Mouse (Mus musculus): Measurements from ENCODE around the gene Mbnl2. TPM values are rescaled to one million over a fixed set of nuclear protein-coding genes. Genes with fewer than 3 reads are reported as not detected.

Gene Mbnl2
- total and polyA plus RNA-seq, 3 experiments = 23.8 to 28.9 (median 23.9) TPM

GRCm38 (mm10) chr14:120401158-120401557 is 125.7 kb downstream of the Mbnl2 start:
- no peak for TF ChIP-seq ETS1 (conservative IDR thresholded peaks at IDR 0.05; ENCODE audit: low read depth, low read length)
- no peak for TF ChIP-seq E2F4 (IDR thresholded peaks at IDR 0.05; ENCODE audit: insufficient replicate concordance, low read depth, low read length)
- Histone ChIP-seq H3K27me3 (replicated peaks) (no peaks in the 10 kb centered on the region), H3K27ac (ENCODE audit: insufficient read depth, low read depth) (no peak overlapping the region), H3K4me2 (ENCODE audit: insufficient read depth, low read depth, poor library complexity, severe bottlenecking) (no peak overlapping the region), H3K9ac (ENCODE audit: insufficient read depth, low read depth) (no peak overlapping the region), H3K4me3 (replicated peaks in 1 of 3; ENCODE audit: low read depth in 2 of 3, low read length in 2 of 3, poor library complexity in 1 of 3) (no peak overlapping the region), H3K4me1 (ENCODE audit: control insufficient read depth in 1 of 2, insufficient read depth in 2 of 2) (peaks cover 0 to 21% of the 10 kb centered on the region in 2 experiments; a peak in 3 of 4 replicates), H3K9me3 (replicated peaks; ENCODE audit: low read length) (no peaks in the 10 kb centered on the region), H3K36me3 (replicated peaks in 1 of 2; ENCODE audit: control insufficient read depth in 1 of 2, insufficient read depth in 1 of 2, low read length in 1 of 2) (peaks cover 54 to 84% of the 10 kb centered on the region in 2 experiments), H3K79me2 (replicated peaks; ENCODE audit: control insufficient read depth, extremely low read depth, insufficient read depth, poor library complexity, severe bottlenecking) (no peaks in the 10 kb centered on the region; the same call in 1 of the 2 replicates)
- dilution Hi-C loops (cut with MboI; ENCODE audit: extremely low pct_ligation_motif_present, extremely low pct_unique_long_range_greater_than_20kb, low sequenced_read_pairs) (no loop called here), in situ Hi-C loops (cut with MboI; ENCODE audit: low pct_ligation_motif_present, low pct_unique_long_range_greater_than_20kb, low sequenced_read_pairs) (loop anchor here (10.0 kb wide), 1 partner anchor 266 kb away; no protein-coding TSS in a partner anchor)
- no peak for DNase-seq (ENCODE audit: extremely low read depth)

- Histone ChIP-seq H3K36me3 (replicated peaks in 1 of 2; ENCODE audit: control insufficient read depth in 1 of 2, insufficient read depth in 1 of 2, low read length in 1 of 2) (peaks cover 48 to 82% of the 10 kb centered on the region in 2 experiments), H3K4me3 (replicated peaks in 1 of 3; ENCODE audit: low read depth in 2 of 3, low read length in 2 of 3, poor library complexity in 1 of 3) (no peak overlapping the region), H3K4me2 (ENCODE audit: insufficient read depth, low read depth, poor library complexity, severe bottlenecking) (no peak overlapping the region), H3K79me2 (replicated peaks; ENCODE audit: control insufficient read depth, extremely low read depth, insufficient read depth, poor library complexity, severe bottlenecking) (no peaks in the 10 kb centered on the region), H3K4me1 (ENCODE audit: control insufficient read depth in 1 of 2, insufficient read depth in 2 of 2) (peaks cover 0 to 23% of the 10 kb centered on the region in 2 experiments; a peak in 3 of 4 replicates), H3K9ac (ENCODE audit: insufficient read depth, low read depth) (no peak overlapping the region), H3K27me3 (replicated peaks) (no peaks in the 10 kb centered on the region), H3K27ac (ENCODE audit: insufficient read depth, low read depth) (no peak overlapping the region), H3K9me3 (replicated peaks; ENCODE audit: low read length) (no peaks in the 10 kb centered on the region)
- no peak for TF ChIP-seq USF2 (conservative IDR thresholded peaks at IDR 0.05; ENCODE audit: low read depth, low read length)
- dilution Hi-C loops (cut with MboI; ENCODE audit: extremely low pct_ligation_motif_present, extremely low pct_unique_long_range_greater_than_20kb, low sequenced_read_pairs) (no loop called here), in situ Hi-C loops (cut with MboI; ENCODE audit: low pct_ligation_motif_present, low pct_unique_long_range_greater_than_20kb, low sequenced_read_pairs) (loop anchor here (10.0 kb wide), 1 partner anchor 268 kb away; no protein-coding TSS in a partner anchor)
- no peak for DNase-seq (ENCODE audit: extremely low read depth)
Measured at GRCm38 (mm10) chr14:120402715-120403114, 127.2 kb downstream of the Mbnl2 start.

GRCm38 (mm10) chr14:120404364-120404763 is 128.9 kb downstream of the Mbnl2 start:
- H3K27ac ChIP-seq (ENCODE audit: insufficient read depth, low read depth) = no peak overlapping the region
- no peak overlapping the region for H3K4me3 ChIP-seq (replicated peaks in 1 of 3; ENCODE audit: low read depth in 2 of 3, low read length in 2 of 3, poor library complexity in 1 of 3)
- H3K79me2 ChIP-seq (replicated peaks; ENCODE audit: control insufficient read depth, extremely low read depth, insufficient read depth, poor library complexity, severe bottlenecking) = no peaks in the 10 kb centered on the region
- H3K36me3 ChIP-seq (replicated peaks in 1 of 2; ENCODE audit: control insufficient read depth in 1 of 2, insufficient read depth in 1 of 2, low read length in 1 of 2) = peaks cover 52 to 84% of the 10 kb centered on the region in 2 experiments
- H3K27me3 ChIP-seq (replicated peaks) = no peaks in the 10 kb centered on the region
- in situ Hi-C loops (cut with MboI; ENCODE audit: low pct_ligation_motif_present, low pct_unique_long_range_greater_than_20kb, low sequenced_read_pairs) = loop anchor here (10.0 kb wide), 1 partner anchor 270 kb away; no protein-coding TSS in a partner anchor
- H3K4me1 ChIP-seq (ENCODE audit: control insufficient read depth in 1 of 2, insufficient read depth in 2 of 2) = peaks cover 0 to 23% of the 10 kb centered on the region in 2 experiments; a peak in 3 of 4 replicates
- TF ChIP-seq PAX5 (IDR thresholded peaks at IDR 0.05; ENCODE audit: low read length) (no peak), CTCF (conservative IDR thresholded peaks at IDR 0.05 in 1 of 2, IDR thresholded peaks at IDR 0.05 in 1 of 2; ENCODE audit: low read depth in 2 of 2, low read length in 2 of 2) (0 out of 4 replicates have a peak, but pooled peaks of 1 of the 2 experiments have one; percentile 9), SMC3 (IDR thresholded peaks at IDR 0.05; ENCODE audit: low read depth, low read length) (peak; percentile 11; the same call in 1 of the 2 replicates), RAD21 (IDR thresholded peaks at IDR 0.05; ENCODE audit: low read depth, low read length) (peak; percentile 3; the same call in 1 of the 2 replicates)
- H3K9me3 ChIP-seq (replicated peaks; ENCODE audit: low read length) = no peaks in the 10 kb centered on the region
- no peak overlapping the region for H3K4me2 ChIP-seq (ENCODE audit: insufficient read depth, low read depth, poor library complexity, severe bottlenecking)
- no peak overlapping the region for H3K9ac ChIP-seq (ENCODE audit: insufficient read depth, low read depth)
- no peak for DNase-seq (ENCODE audit: extremely low read depth)
- dilution Hi-C loops (cut with MboI; ENCODE audit: extremely low pct_ligation_motif_present, extremely low pct_unique_long_range_greater_than_20kb, low sequenced_read_pairs) = no loop called here

Data from CH12.LX (cell line).